Mouse (Mus musculus): ENCODE results near the gene Anxa6.

GRCm38 (mm10) chr11:54931405-54932093, 101.7 kb downstream of the Anxa6 start:
- TF ChIP-seq POLR2A (IDR thresholded peaks at IDR 0.05; ENCODE audit: insufficient read length, low read depth): no peak
- TF ChIP-seq TCF12 (IDR thresholded peaks at IDR 0.05; ENCODE audit: insufficient read depth, poor library complexity, severe bottlenecking): no peak
- no peak for TF ChIP-seq E2F4 (IDR thresholded peaks at IDR 0.05; ENCODE audit: insufficient read depth)
- no peak for TF ChIP-seq USF1 (IDR thresholded peaks at IDR 0.05; ENCODE audit: low read depth)

Measured in myocyte (in vitro differentiated cells).